Mouse (Mus musculus) C2C12 (cell line): Measurements from ENCODE around the gene Nfasc. TPM values are rescaled to one million over a fixed set of nuclear protein-coding genes. Genes with fewer than 3 reads are reported as not detected.

Experiments
- H3K27me3 ChIP-seq: one replicate; pipeline ENCODE4 v1.6.1; 2011; ENCODE audit not compliant: control insufficient read depth, insufficient read depth, insufficient read length
- H3K36me3 ChIP-seq: one replicate; pipeline ENCODE4 v1.6.1; 2011; ENCODE audit not compliant: control insufficient read depth, insufficient read depth
- H3K4me3 ChIP-seq: one replicate; pipeline ENCODE4 v1.5.1; 2011; ENCODE audit warnings: mild to moderate bottlenecking, control low read depth; ENCODE audit not compliant: poor library complexity, insufficient read depth, severe bottlenecking
- H3K79me2 ChIP-seq: one replicate; pipeline ENCODE4 v1.6.1; 2011; ENCODE audit not compliant: control insufficient read depth, insufficient read depth
- H3K79me3 ChIP-seq: one replicate; pipeline ENCODE4 v1.6.1; 2011; ENCODE audit warnings: low read depth, control low read depth
- H3ac ChIP-seq: one replicate; pipeline ENCODE3; 2011; ENCODE audit warnings: low read depth; ENCODE audit not compliant: control insufficient read depth, insufficient read length
- CEBPB ChIP-seq: IDR thresholded peaks from one replicate; pipeline ENCODE4 v1.6.1; 2011; ENCODE audit warnings: low read depth, mild to moderate bottlenecking, control low read depth, moderate library complexity
- CTCF ChIP-seq: IDR thresholded peaks from one replicate; pipeline ENCODE4 v1.5.1; 2011; ENCODE audit not compliant: control insufficient read depth, insufficient read depth, insufficient read length
- FOSL1 ChIP-seq: IDR thresholded peaks from one replicate; pipeline ENCODE4 v1.8.0; 2011; ENCODE audit warnings: mild to moderate bottlenecking, low read length; ENCODE audit not compliant: poor library complexity, insufficient read depth, severe bottlenecking
- MAX ChIP-seq: IDR thresholded peaks from one replicate; pipeline ENCODE4 v1.6.1; 2011; ENCODE audit warnings: mild to moderate bottlenecking, control low read depth
- MYOD1 ChIP-seq: IDR thresholded peaks from one replicate; pipeline ENCODE4 v1.6.1; 2011; ENCODE audit warnings: low read depth; ENCODE audit not compliant: control insufficient read depth, insufficient read length
- MYOG ChIP-seq: IDR thresholded peaks from one replicate; pipeline ENCODE4 v1.6.1; 2011; ENCODE audit not compliant: control insufficient read depth, insufficient read length; ENCODE audit errors: extremely low read depth
- USF1 ChIP-seq: IDR thresholded peaks from one replicate; pipeline ENCODE4 v1.6.1; 2011; ENCODE audit warnings: low read depth, mild to moderate bottlenecking, control low read depth, moderate library complexity
- polyA plus RNA-seq: library from polyadenylated mRNA; unstranded; fragments of >200 nt; fragmentation: generic; extraction: Trizol; gene quantifications from one replicate; pipeline ENCODE4 v1.2.1, GENCODE M21; 2012; ENCODE audit warnings: missing spikeins

The Nfasc gene
- polyA plus RNA-seq, 1 experiment = not detected

DNA sequence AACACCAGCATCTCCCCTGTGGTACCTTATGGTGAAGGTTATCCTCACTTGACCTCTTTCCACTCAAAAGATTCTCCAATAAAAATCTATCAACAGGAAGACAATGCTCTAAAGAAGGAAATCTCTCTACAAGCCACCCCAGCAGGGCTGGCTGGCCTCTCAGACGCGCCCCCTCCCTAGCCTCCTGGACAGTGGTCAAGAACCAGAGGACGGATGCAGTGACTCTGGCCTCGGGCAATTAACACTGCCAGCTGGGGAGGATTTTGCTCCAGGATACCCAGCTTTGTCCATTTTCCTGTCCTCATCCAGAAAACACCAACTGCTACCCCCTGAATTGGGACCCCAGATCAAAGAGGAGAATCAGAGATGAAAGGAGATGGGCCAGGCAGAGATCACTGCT, 44.7 kb downstream of the Nfasc start:
- no peaks in the 10 kb centered on the region for H3K36me3 ChIP-seq
- no peaks in the 10 kb centered on the region for H3K79me2 ChIP-seq
- no peak overlapping the region for H3ac ChIP-seq
- H3K79me3 ChIP-seq = no peaks in the 10 kb centered on the region
- TF ChIP-seq FOSL1 = no peak
- TF ChIP-seq USF1 = no peak
- TF ChIP-seq CTCF = no peak
- no peak for TF ChIP-seq MYOD1
- no peak for TF ChIP-seq CEBPB
- TF ChIP-seq MAX = no peak
- no peak for TF ChIP-seq MYOG
- H3K4me3 ChIP-seq = no peak overlapping the region
- H3K27me3 ChIP-seq = peaks cover 30% of the 10 kb centered on the region

- TF ChIP-seq MYOD1 (no peak), CEBPB (no peak), CTCF (no peak), MAX (no peak), MYOG (no peak), FOSL1 (no peak), USF1 (no peak)
- Histone ChIP-seq H3K36me3 (no peaks in the 10 kb centered on the region), H3ac (no peak overlapping the region), H3K27me3 (peaks cover 27% of the 10 kb centered on the region), H3K79me3 (no peaks in the 10 kb centered on the region), H3K4me3 (no peak overlapping the region), H3K79me2 (no peaks in the 10 kb centered on the region)
These were observed 45.4 kb downstream of the Nfasc start for GRCm38 (mm10) chr1:132696232-132696631.

- Histone ChIP-seq H3ac (no peak overlapping the region), H3K36me3 (no peaks in the 10 kb centered on the region), H3K27me3 (peaks cover 32% of the 10 kb centered on the region), H3K4me3 (no peak overlapping the region), H3K79me2 (no peaks in the 10 kb centered on the region), H3K79me3 (no peaks in the 10 kb centered on the region)
- TF ChIP-seq MYOD1 (no peak), CEBPB (no peak), MYOG (no peak), CTCF (no peak), FOSL1 (no peak), USF1 (no peak), MAX (no peak)
These were observed 47.6 kb downstream of the Nfasc start for GRCm38 (mm10) chr1:132694007-132694406.

DNA sequence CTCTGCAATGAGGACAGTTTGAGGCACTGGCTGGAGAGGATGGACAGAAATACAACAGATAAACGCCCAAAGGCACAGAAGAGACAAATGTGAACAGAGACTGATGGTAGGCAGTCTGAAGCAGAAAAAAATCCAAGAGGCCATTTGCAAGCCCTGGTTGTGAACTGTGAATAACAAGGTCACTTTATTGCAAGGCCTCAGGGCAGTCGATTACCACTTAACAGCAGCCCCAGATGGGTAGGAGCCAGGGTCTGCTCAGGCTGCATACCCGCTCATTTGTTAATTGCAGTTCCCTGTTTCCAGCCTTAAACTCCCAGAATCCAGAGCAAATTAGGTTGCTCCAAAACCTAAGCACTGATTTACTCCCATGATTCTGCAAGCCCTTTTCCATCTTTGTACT, 52.4 kb downstream of the Nfasc start:
- no peak overlapping the region for H3K4me3 ChIP-seq
- no peak overlapping the region for H3ac ChIP-seq
- no peaks in the 10 kb centered on the region for H3K79me2 ChIP-seq
- H3K79me3 ChIP-seq = no peaks in the 10 kb centered on the region
- TF ChIP-seq MAX = no peak
- TF ChIP-seq MYOD1 = no peak
- no peak for TF ChIP-seq CEBPB
- no peak for TF ChIP-seq USF1
- no peak for TF ChIP-seq FOSL1
- no peak for TF ChIP-seq CTCF
- TF ChIP-seq MYOG = no peak
- peaks cover 41% of the 10 kb centered on the region for H3K27me3 ChIP-seq
- H3K36me3 ChIP-seq = no peaks in the 10 kb centered on the region

GRCm38 (mm10) chr1:132678935-132679334, 62.7 kb downstream of the Nfasc start:
- Histone ChIP-seq H3K79me3 (no peaks in the 10 kb centered on the region), H3K27me3 (peaks cover 36% of the 10 kb centered on the region), H3ac (no peak overlapping the region), H3K4me3 (no peak overlapping the region), H3K79me2 (no peaks in the 10 kb centered on the region), H3K36me3 (no peaks in the 10 kb centered on the region)
- no peak for TF ChIP-seq FOSL1
- no peak for TF ChIP-seq USF1
- TF ChIP-seq CTCF = no peak
- TF ChIP-seq CEBPB = no peak
- TF ChIP-seq MAX = no peak
- TF ChIP-seq MYOD1 = no peak
- no peak for TF ChIP-seq MYOG

GRCm38 (mm10) chr1:132678076-132678475, 63.5 kb downstream of the Nfasc start:
- Histone ChIP-seq H3K79me3 (no peaks in the 10 kb centered on the region), H3K27me3 (peaks cover 42% of the 10 kb centered on the region), H3K36me3 (no peaks in the 10 kb centered on the region), H3K4me3 (no peak overlapping the region), H3K79me2 (no peaks in the 10 kb centered on the region), H3ac (no peak overlapping the region)
- TF ChIP-seq MYOG (no peak), MYOD1 (no peak), CEBPB (no peak), CTCF (no peak), MAX (no peak), FOSL1 (no peak), USF1 (no peak)
